Mouse (Mus musculus) ES-E14 (cell line): Measurements from ENCODE around the gene H2afj.

Source experiments
- MAFK ChIP-seq: IDR thresholded peaks from 2 replicates; pipeline ENCODE4 v1.6.1; 2014; ENCODE audit warnings: mild to moderate bottlenecking, low read depth, low read length, inconsistent platforms; ENCODE audit not compliant: insufficient read depth
- ZC3H11A ChIP-seq: IDR thresholded peaks from 2 replicates; pipeline ENCODE4 v1.6.1; 2012; ENCODE audit warnings: low read depth, mild to moderate bottlenecking, inconsistent platforms, low read length, borderline replicate concordance
- ZNF384 ChIP-seq: IDR thresholded peaks from 2 replicates; pipeline ENCODE4 v1.6.1; 2012; ENCODE audit warnings: low read depth, low read length, inconsistent platforms

DNA sequence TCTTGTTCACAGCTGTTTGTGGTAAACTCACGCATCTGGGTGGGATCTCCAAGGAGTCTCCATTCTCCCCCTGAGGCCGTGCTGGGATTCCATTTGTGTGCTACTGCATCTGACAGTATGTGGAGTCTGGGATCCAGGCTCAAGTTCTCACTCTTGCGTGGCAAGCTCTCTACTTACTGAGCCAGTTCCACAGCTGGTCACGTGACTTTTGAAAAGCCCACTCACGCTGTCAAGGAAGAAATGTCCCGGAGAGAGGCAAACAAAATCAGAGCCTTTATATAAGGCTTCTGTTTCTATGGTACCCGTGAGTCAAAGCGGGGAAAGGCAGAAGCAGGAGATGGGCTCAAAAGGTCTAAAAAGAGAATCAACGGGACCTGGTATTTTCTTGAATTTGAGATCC, 25.3 kb upstream of the H2afj start:
- no peak for TF ChIP-seq ZC3H11A
- no peak for TF ChIP-seq MAFK
- TF ChIP-seq ZNF384, result no peak
